Mouse (Mus musculus): Measurements from ENCODE around the gene Fam92b.

DNA sequence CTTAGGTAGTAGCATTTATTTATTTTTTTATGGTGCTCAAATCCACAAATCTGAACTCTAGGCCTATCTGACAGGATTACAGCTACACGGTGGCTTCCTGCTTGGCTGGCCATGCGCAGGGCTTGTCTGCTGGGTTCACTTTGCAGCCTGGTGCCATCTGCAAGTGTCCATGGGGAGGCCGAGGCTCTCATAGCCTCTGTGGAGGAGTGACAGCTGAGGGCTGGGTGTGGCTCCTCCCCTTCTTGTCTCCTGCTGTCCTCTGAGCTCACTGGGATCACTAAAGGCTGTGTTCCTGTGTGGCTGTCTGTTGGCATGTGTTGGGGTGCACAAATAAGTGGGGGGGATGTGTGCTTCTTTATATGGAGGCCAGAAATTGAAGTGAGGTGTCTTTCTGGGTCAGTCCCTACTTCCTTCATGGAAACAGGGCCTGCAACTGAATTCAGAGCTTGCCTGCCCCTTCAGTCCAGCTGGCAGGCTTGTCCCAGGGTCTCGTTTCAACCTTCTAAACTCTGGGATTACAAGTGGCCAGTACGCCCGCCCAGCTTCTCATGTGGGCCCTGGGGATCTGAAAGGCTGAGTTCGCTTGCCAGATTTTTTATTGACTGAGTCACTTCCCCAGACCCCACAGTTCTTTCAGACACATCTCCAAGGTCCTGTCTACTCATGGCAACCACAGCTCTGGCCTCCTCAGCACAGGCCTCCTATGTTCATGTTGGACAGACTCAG lies 38.3 kb upstream of the Fam92b start:
- no peak for TF ChIP-seq POLR2A (IDR thresholded peaks at IDR 0.05; ENCODE audit: extremely low read depth, insufficient read depth, low read length)
- no peak for TF ChIP-seq CTCF (IDR thresholded peaks at IDR 0.05; ENCODE audit: extremely low read depth, insufficient read depth, low read length)
